Mouse (Mus musculus) retina, adult 2 months (tissue): Measurements from ENCODE around the gene Dzip1l.

Source experiments
- DNase-seq: peaks from one replicate; pipeline ENCODE4 v3.0.0-alpha.2; 2012; ENCODE audit warnings: low read depth, low spot score

Dzip1l gene

GRCm38 (mm10) chr9:99660756-99661155, 31.5 kb downstream of the Dzip1l start:
- DNase-seq, result no peak

- no peak for DNase-seq
These were observed 32.4 kb downstream of the Dzip1l start for GRCm38 (mm10) chr9:99661606-99662166.

GRCm38 (mm10) chr9:99662406-99662805, 33.1 kb downstream of the Dzip1l start:
- DNase-seq, result peak; percentile 29

GRCm38 (mm10) chr9:99662887-99663286, 33.6 kb downstream of the Dzip1l start:
- DNase-seq, result no peak

DNA sequence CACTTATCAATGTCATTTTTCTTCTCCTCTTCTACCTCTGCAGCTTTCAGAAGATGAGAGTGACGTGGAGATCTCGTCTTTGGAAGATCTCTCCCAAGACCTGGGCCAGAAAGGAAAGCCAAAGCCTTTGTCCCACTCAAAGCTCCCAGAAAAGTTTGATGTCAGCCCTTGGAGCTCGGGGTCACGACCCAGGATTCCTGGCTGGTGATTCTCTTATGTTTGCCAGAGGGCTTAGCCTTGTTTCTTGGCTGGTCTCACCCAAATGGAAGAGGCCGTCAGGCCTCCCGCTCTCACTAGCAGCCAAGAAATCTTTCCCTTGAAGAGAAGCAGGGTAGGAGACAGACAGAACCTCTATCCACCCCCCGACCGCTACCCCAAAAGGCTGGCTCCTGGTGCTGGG, 38.3 kb downstream of the Dzip1l start:
- no peak for DNase-seq

DNA sequence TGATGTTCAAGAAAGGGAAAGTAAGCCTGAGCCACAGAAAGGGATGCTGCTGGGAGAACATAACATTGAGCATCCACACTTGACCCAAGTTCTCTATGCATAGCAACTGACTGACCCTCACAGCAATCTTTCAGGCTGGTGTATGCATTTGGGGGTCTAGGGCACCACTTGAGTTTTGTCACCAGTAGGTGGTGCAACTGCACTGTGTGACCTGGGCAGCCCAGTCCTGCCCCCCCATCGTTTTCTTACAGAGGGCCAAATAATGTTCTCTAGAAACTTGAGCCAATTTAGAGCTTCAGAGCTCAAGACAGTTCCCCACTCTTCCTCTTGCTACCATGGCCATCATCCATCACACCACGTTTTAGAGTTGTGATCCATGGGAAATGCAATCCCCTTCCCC, 42.3 kb downstream of the Dzip1l start:
- DNase-seq, result no peak

GRCm38 (mm10) chr9:99675714-99676113, 46.4 kb downstream of the Dzip1l start:
- no peak for DNase-seq

DNA sequence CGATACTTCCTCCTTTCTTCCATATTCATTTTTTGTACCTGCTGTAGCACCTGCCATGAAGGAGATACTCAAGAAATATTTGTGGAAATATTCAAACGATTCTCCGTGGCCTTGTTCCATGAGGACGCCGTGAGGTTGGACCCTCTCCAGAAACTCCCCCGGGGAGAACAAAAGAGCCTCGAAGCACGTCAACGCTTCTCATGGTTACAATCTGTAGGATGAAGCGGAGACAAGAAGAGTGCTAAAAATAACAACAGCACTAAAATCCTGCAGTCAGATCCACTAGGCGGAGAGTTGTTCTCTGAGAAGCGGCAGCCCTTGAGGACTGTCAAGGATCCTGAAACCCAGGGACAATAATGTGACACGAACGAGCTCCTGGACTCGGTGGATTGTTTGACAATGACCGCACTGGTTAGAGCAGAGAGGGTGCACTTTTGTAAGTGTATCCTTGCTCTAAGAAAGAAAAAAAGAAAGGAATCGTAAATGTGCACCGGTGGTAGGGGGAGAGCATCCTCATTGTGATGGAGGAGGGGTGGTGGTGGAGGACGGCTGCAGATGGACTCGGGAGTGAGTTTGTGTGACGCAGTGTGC, 52.8 kb downstream of the Dzip1l start:
- DNase-seq, result no peak

- no peak for DNase-seq
These were observed 55.8 kb downstream of the Dzip1l start for GRCm38 (mm10) chr9:99685061-99685521.

DNA sequence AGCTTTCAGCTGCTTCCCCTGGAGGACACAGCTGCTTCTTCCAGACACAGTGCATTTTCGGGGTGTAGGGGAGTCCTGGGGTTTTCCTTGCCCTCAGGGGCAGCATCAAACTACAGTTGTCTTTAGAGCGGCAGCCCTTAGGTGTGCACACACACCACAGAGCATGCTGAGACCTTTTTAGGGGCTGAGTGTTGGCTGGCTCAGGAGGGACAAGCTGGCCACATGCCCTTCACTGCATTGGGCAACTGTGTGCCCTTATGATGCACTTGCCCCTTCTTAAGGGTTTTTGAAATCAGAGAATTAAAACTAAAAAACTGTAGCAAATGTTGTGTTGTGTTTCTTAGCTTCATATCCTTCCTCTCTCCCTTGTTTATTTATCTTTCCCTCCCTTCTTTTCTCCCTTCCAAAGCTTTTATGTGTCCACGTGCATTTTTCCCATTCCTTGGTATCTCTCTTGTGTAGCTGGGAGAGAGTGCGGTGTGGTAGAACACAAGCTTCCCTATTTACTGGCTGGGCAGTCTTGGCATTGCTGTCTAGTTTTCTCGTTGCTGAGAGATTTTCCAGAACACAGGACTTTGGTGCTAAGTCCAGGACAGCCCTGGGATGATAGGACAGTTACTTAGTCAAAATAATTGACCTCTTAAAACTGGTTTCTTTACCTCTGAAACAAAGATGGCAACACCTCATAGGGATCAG, 56.4 kb downstream of the Dzip1l start:
- DNase-seq, result no peak

- DNase-seq, result no peak
These were observed 60.5 kb downstream of the Dzip1l start for GRCm38 (mm10) chr9:99689796-99690195.

- DNase-seq, result no peak
These were observed 61.1 kb downstream of the Dzip1l start for GRCm38 (mm10) chr9:99690386-99690785.

- no peak for DNase-seq
These were observed 65.7 kb downstream of the Dzip1l start for GRCm38 (mm10) chr9:99694961-99695360.

DNA sequence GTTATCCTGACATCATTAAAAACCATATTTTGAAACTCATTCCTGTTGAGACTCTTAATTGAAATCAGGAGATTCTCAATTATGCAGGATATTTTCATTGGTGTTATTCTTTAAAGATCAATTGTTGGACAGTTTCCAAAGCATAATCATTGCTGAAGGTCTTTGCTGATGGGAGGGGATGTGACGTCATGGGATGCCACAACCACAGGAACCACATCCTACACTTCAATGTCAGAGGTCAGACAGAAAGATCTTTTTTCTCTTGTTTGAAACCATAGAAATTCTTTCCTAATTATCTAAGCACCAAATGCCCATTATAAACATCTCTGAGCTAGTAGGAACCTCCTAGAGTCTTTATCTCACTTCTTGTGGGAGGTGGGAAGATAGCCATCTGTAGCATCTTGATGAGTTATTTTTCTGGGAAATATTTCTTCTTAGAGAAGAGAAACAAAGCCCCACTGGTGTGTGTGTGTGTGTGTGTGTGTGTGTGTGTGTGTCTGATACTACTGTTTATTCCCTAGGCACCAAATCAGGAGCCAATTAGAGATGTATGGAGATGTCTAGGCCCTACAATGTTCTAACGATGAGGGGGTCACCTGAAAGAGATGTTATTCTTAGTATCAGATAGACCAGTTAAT, 70.6 kb downstream of the Dzip1l start:
- DNase-seq, result no peak

GRCm38 (mm10) chr9:99701187-99701586, 71.9 kb downstream of the Dzip1l start:
- DNase-seq, result no peak

GRCm38 (mm10) chr9:99702215-99702614, 72.9 kb downstream of the Dzip1l start:
- DNase-seq, result no peak

DNA sequence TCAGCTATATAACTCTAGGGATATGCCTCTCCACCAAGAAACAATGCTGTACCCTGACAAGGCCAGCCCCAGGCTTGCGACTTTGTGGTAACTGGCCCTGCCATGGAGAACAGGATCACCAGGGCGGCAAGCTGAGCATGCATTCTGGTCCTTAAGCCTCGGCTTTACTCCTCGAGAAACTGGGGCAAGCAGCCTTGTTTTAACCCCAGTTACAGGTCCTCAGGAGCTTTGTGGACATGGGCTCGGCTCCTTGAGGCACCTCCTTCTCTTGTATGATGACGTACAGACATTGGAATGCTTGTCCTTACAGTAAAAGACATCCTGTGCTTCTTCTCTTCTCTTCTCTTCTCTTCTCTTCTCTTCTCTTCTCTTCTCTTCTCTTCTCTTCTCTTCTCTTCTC, 74.4 kb downstream of the Dzip1l start:
- no peak for DNase-seq

- DNase-seq, result no peak
These were observed 77.0 kb downstream of the Dzip1l start for GRCm38 (mm10) chr9:99706264-99706663.

DNA sequence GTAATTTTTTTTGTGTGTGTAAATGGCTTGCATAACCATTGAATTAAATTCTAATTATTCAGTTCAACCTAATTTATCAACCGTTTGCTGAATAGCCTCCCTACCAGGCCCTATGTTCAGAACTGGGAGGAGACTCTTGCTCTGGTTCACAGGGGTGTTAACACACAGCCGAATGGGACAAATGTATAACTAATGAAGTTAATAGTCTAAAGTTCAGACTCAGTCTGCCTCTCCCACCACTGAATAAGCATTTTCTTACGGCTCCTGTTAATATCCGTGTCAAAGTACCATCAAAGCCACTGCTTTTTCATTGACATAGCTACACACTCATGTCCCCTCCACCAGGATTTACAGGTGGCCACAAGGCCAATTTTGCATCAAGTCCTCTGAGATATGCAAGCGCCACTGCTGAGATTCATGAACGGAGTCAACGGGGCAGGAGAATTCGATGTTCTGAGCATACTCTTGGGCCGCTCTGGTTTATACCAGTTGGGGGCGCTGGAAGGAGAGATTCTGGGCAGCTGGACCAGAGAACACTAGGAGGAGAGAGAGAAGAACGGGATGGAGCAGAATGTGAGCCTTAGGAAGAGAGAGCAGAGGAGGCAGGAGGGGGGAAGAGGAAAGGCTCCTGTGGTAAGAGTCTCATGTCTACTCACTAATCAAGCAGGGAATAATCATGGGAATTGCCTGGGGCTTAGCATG, 78.3 kb downstream of the Dzip1l start:
- DNase-seq, result no peak

GRCm38 (mm10) chr9:99709588-99710248, 80.4 kb downstream of the Dzip1l start:
- no peak for DNase-seq

- no peak for DNase-seq
These were observed 81.0 kb downstream of the Dzip1l start for GRCm38 (mm10) chr9:99710297-99710696.
